9 mouse cellular contexts compared by ENCODE assay signal in the genomic region with DNA sequence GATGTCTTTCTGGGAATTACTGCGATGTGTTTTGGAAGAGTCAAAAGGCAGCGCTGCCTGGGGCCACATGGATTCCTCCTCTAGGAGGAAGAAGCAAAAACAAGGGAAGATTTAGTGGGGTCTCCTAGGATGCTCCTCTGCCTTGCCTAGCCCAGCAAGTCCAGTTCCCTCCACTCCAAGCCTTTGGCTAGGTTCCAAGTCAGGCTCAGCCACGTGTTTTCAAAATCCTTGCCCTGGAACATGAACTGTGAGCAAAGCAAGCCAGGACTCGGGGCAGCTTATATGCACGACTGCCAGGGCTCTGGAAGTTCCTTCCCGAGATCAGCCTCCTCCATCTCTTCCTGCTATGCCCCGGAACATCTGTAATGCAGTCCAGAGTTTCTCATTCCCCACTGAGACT.
DNase-seq lines count a peak whose midpoint lies in the region; ATAC-seq lines count a peak whose summit lies in the region.
"Had no signal": no experiment of that assay in that cellular context is flagged by ENCODE, and none has a peak within 500 bp of the region (broad histone marks: within the 10 kb centered on the region; RNA-seq: fewer than 3 reads in every experiment).

No protein-coding gene starts in this region.

- H3K9ac ChIP-seq in forebrain, embryonic 12.5 days: no peak overlapping the region
- H3K9ac ChIP-seq in forebrain, embryonic 13.5 days: no peak overlapping the region
- no peak overlapping the region for H3K9ac ChIP-seq in midbrain, embryonic 11.5 days (ENCODE audit: low read length)
- H3K9ac ChIP-seq in kidney, embryonic 14.5 days (ENCODE audit: low read depth, low read length): no peak overlapping the region

- ATAC-seq in forebrain, embryonic 12.5 days (ENCODE audit: low FRiP score): no peak
- no peak for ATAC-seq in forebrain, embryonic 13.5 days
- no peak for ATAC-seq in midbrain, embryonic 11.5 days (ENCODE audit: low FRiP score)
- ATAC-seq in kidney, embryonic 14.5 days (ENCODE audit: low FRiP score, low TSS enrichment): 0 out of 2 replicates have a peak, but pooled peaks have one; percentile 28

- no peak for DNase-seq in midbrain, embryonic 10.5 days (ENCODE audit: low spot score)
- DNase-seq in midbrain, embryonic 11.5 days (ENCODE audit: low spot score, missing footprints): no peak
- DNase-seq in retina, postnatal 7 days (ENCODE audit: low read depth, low spot score): peak; percentile 29
- no peak for DNase-seq in layer of hippocampus, postnatal 14 days (ENCODE audit: low spot score in 2 of 2)
- no peak for DNase-seq in natural killer cell, adult 2 months (ENCODE audit: low spot score in 2 of 2)
- DNase-seq: thymus, postnatal 4 days had no signal

- H3K9me3 ChIP-seq in forebrain, embryonic 12.5 days: 0 out of 2 replicates have a peak, but pooled peaks cover 4% of the 10 kb centered on the region
- peaks cover 6% of the 10 kb centered on the region; the same call in 1 of the 2 replicates for H3K9me3 ChIP-seq in forebrain, embryonic 13.5 days (replicated peaks)
- H3K9me3 ChIP-seq in midbrain, embryonic 10.5 days (replicated peaks): peaks cover 11% of the 10 kb centered on the region; the same call in 1 of the 2 replicates
- H3K9me3 ChIP-seq in midbrain, embryonic 11.5 days (ENCODE audit: control insufficient read depth, low read length): no peaks in the 10 kb centered on the region; the same call in 1 of the 2 replicates
- H3K9me3 ChIP-seq in kidney, embryonic 14.5 days (ENCODE audit: control insufficient read depth, low read length): no peaks in the 10 kb centered on the region

- no peak overlapping the region for H3K4me3 ChIP-seq in forebrain, embryonic 12.5 days (replicated peaks)
- H3K4me3 ChIP-seq in forebrain, embryonic 13.5 days: no peak overlapping the region
- H3K4me3 ChIP-seq in midbrain, embryonic 10.5 days: no peak overlapping the region
- no peak overlapping the region for H3K4me3 ChIP-seq in midbrain, embryonic 11.5 days (ENCODE audit: low read depth, low read length)
- H3K4me3 ChIP-seq in kidney, embryonic 14.5 days (ENCODE audit: low read length): no peak overlapping the region

- H3K27me3 ChIP-seq in forebrain, embryonic 12.5 days: no peaks in the 10 kb centered on the region
- no peaks in the 10 kb centered on the region for H3K27me3 ChIP-seq in forebrain, embryonic 13.5 days
- H3K27me3 ChIP-seq in midbrain, embryonic 10.5 days (ENCODE audit: low read depth, poor library complexity, severe bottlenecking): no peaks in the 10 kb centered on the region
- no peaks in the 10 kb centered on the region for H3K27me3 ChIP-seq in midbrain, embryonic 11.5 days (ENCODE audit: control insufficient read depth, insufficient read depth, low read length)
- H3K27me3 ChIP-seq in kidney, embryonic 14.5 days (ENCODE audit: control insufficient read depth, insufficient read depth, low read length): no peaks in the 10 kb centered on the region

- peaks cover 22% of the 10 kb centered on the region for H3K4me1 ChIP-seq in forebrain, embryonic 12.5 days
- H3K4me1 ChIP-seq in forebrain, embryonic 13.5 days: peaks cover 20% of the 10 kb centered on the region
- peaks cover 28% of the 10 kb centered on the region for H3K4me1 ChIP-seq in midbrain, embryonic 10.5 days
- no peaks in the 10 kb centered on the region for H3K4me1 ChIP-seq in midbrain, embryonic 11.5 days (ENCODE audit: control insufficient read depth, insufficient read depth, low read length)
- peaks cover 26% of the 10 kb centered on the region for H3K4me1 ChIP-seq in kidney, embryonic 14.5 days (ENCODE audit: control insufficient read depth, insufficient read depth, low read length)

- H3K36me3 ChIP-seq in forebrain, embryonic 12.5 days (replicated peaks): no peaks in the 10 kb centered on the region
- no peaks in the 10 kb centered on the region for H3K36me3 ChIP-seq in forebrain, embryonic 13.5 days (ENCODE audit: poor library complexity, severe bottlenecking)
- peaks cover 55% of the 10 kb centered on the region for H3K36me3 ChIP-seq in midbrain, embryonic 10.5 days
- H3K36me3 ChIP-seq in midbrain, embryonic 11.5 days (ENCODE audit: control insufficient read depth, insufficient read depth, low read length): no peaks in the 10 kb centered on the region
- H3K36me3 ChIP-seq in kidney, embryonic 14.5 days (ENCODE audit: control insufficient read depth, insufficient read depth, low read length): no peaks in the 10 kb centered on the region

- 0 out of 2 replicates have a peak overlapping the region, but pooled peaks have one; percentile 43 for H3K27ac ChIP-seq in forebrain, embryonic 12.5 days
- no peak overlapping the region for H3K27ac ChIP-seq in forebrain, embryonic 13.5 days
- H3K27ac ChIP-seq in midbrain, embryonic 10.5 days (replicated peaks): peak overlapping the region; percentile 71
- H3K27ac ChIP-seq in midbrain, embryonic 11.5 days (ENCODE audit: low read depth, low read length): no peak overlapping the region
- peak overlapping the region; percentile 87 for H3K27ac ChIP-seq in kidney, embryonic 14.5 days (ENCODE audit: low read depth, low read length)

- WGBS in forebrain, embryonic 12.5 days: 71% methylated on average over 7 of the region's 7 CpGs
- WGBS in forebrain, embryonic 13.5 days: 64% methylated on average over 7 of the region's 7 CpGs
- WGBS in midbrain, embryonic 10.5 days: 81% methylated on average over 7 of the region's 7 CpGs
- 84% methylated on average over 7 of the region's 7 CpGs for WGBS in midbrain, embryonic 11.5 days
- WGBS in kidney, embryonic 14.5 days: 28% methylated on average over 7 of the region's 7 CpGs

- H3K4me2 ChIP-seq in forebrain, embryonic 12.5 days: no peak overlapping the region
- no peak overlapping the region for H3K4me2 ChIP-seq in forebrain, embryonic 13.5 days
- no peak overlapping the region for H3K4me2 ChIP-seq in midbrain, embryonic 11.5 days
- no peak overlapping the region for H3K4me2 ChIP-seq in kidney, embryonic 14.5 days (replicated peaks; ENCODE audit: low read depth, low read length)

Comparison
In these comparisons a context has a peak if more than half of its experiments do, and no peak if none do; other contexts are left out.
1. H3K27ac ChIP-seq: peak in forebrain, embryonic 12.5 days (single experiment), midbrain, embryonic 10.5 days (single experiment) and kidney, embryonic 14.5 days (single experiment); none in forebrain, embryonic 13.5 days (single experiment) and midbrain, embryonic 11.5 days (single experiment).